Mouse (Mus musculus): ENCODE results near the gene Scube1.

- no peak for TF ChIP-seq CTCF (IDR thresholded peaks at IDR 0.05)
- no peak for TF ChIP-seq EP300 (IDR thresholded peaks at IDR 0.05)
These were observed 62.7 kb downstream of the Scube1 start for GRCm38 (mm10) chr15:83662106-83662505.

Data from lung, postnatal 0 days (tissue).